18 mouse cellular contexts compared by ENCODE assay signal in genomic region chr4:142330599-142330998, GRCm38 (mm10).
DNase-seq lines count a peak whose midpoint lies in the region; ATAC-seq and TF ChIP-seq lines count a peak whose summit lies in the region.
"Had no signal": no experiment of that assay in that cellular context is flagged by ENCODE, and none has a peak within 500 bp of the region (broad histone marks: within the 10 kb centered on the region; RNA-seq: fewer than 3 reads in every experiment).

No protein-coding gene starts in this region.

- H3K9ac ChIP-seq in lung, postnatal 0 days (replicated peaks; ENCODE audit: low read depth) = no peak overlapping the region
- H3K9ac ChIP-seq: hindbrain, embryonic 13.5 days; intestine, embryonic 15.5 days; limb, embryonic 15.5 days; neural tube, embryonic 12.5 days had no signal

- ATAC-seq in lung, postnatal 0 days = no peak
- ATAC-seq: intestine, embryonic 15.5 days had no signal

- H3K9me3 ChIP-seq in lung, postnatal 0 days (ENCODE audit: low read length) = no peaks in the 10 kb centered on the region
- H3K9me3 ChIP-seq: hindbrain, embryonic 13.5 days; intestine, embryonic 15.5 days; limb, embryonic 15.5 days had no signal

- no peaks in the 10 kb centered on the region for H3K27me3 ChIP-seq in kidney, adult 2 months (replicated peaks; ENCODE audit: control insufficient read depth, insufficient read depth, low read length)
- no peaks in the 10 kb centered on the region for H3K27me3 ChIP-seq in lung, postnatal 0 days (replicated peaks; ENCODE audit: insufficient read depth, low read length)
- H3K27me3 ChIP-seq: hindbrain, embryonic 13.5 days; intestine, embryonic 15.5 days; limb, embryonic 15.5 days; neural tube, embryonic 12.5 days had no signal

- WGBS in kidney, adult 2 months = 86% methylated on average over 3 of the region's 3 CpGs
- WGBS in lung, postnatal 0 days = 93% methylated on average over 3 of the region's 3 CpGs

- no peak overlapping the region for H3K4me3 ChIP-seq in kidney, adult 2 months (ENCODE audit: insufficient read depth, low read depth, low read length)
- no peak overlapping the region for H3K4me3 ChIP-seq in lung, postnatal 0 days (ENCODE audit: low read depth, low read length)
- H3K4me3 ChIP-seq: hindbrain, embryonic 13.5 days; intestine, embryonic 15.5 days; limb, embryonic 15.5 days; neural tube, embryonic 12.5 days had no signal

- no peak overlapping the region for H3K4me2 ChIP-seq in lung, postnatal 0 days (replicated peaks; ENCODE audit: low read depth, low read length)
- H3K4me2 ChIP-seq: hindbrain, embryonic 13.5 days; intestine, embryonic 15.5 days; limb, embryonic 15.5 days; neural tube, embryonic 12.5 days had no signal

- DNase-seq in kidney, adult 2 months = no peak
- no peak for DNase-seq in kidney, adult 18-20 months
- no peak for DNase-seq in lung, postnatal 0 days (ENCODE audit: low spot score)
- DNase-seq in lung, adult 18-20 months = no peak
- DNase-seq in R1 (ENCODE audit: low read depth, low spot score) = peak; percentile 46
- DNase-seq in testis, postnatal 14 days (ENCODE audit: low spot score) = peak; percentile 35
- no peak for DNase-seq in adrenal gland, postnatal 25 days
- DNase-seq: adrenal gland, postnatal 36 days; cerebellum, adult 9-11 months; gastrocnemius, postnatal 14 days; kidney, postnatal 25 days; layer of hippocampus, adult 9-11 months; lung, postnatal 10 days; right cerebral cortex, postnatal 14 days had no signal

- H3K36me3 ChIP-seq in kidney, adult 2 months (ENCODE audit: control insufficient read depth, insufficient read depth, low read length) = no peaks in the 10 kb centered on the region
- no peaks in the 10 kb centered on the region for H3K36me3 ChIP-seq in lung, postnatal 0 days (ENCODE audit: insufficient read depth, low read length)
- H3K36me3 ChIP-seq: hindbrain, embryonic 13.5 days; intestine, embryonic 15.5 days; limb, embryonic 15.5 days; neural tube, embryonic 12.5 days had no signal

- TF ChIP-seq EP300 in lung, postnatal 0 days (IDR thresholded peaks at IDR 0.05) = no peak

- no peak overlapping the region for H3K27ac ChIP-seq in kidney, adult 2 months (ENCODE audit: insufficient read depth, low read depth, low read length)
- no peak overlapping the region for H3K27ac ChIP-seq in lung, postnatal 0 days (ENCODE audit: low read length)
- H3K27ac ChIP-seq: hindbrain, embryonic 13.5 days; intestine, embryonic 15.5 days; limb, embryonic 15.5 days; neural tube, embryonic 12.5 days had no signal

- H3K4me1 ChIP-seq in kidney, adult 2 months (ENCODE audit: control insufficient read depth, insufficient read depth, low read length) = no peaks in the 10 kb centered on the region
- H3K4me1 ChIP-seq in lung, postnatal 0 days (ENCODE audit: insufficient read depth, low read depth, low read length) = no peaks in the 10 kb centered on the region
- H3K4me1 ChIP-seq: intestine, embryonic 15.5 days; neural tube, embryonic 12.5 days had no signal

- 0 out of 2 replicates have a peak, but pooled peaks have one; percentile 1 for TF ChIP-seq CTCF in kidney, adult 2 months (conservative IDR thresholded peaks at IDR 0.05; ENCODE audit: insufficient read depth, insufficient read length, low read depth, low read length)
- peak; percentile 21; the same call in 1 of the 2 replicates for TF ChIP-seq CTCF in lung, postnatal 0 days (IDR thresholded peaks at IDR 0.05)

- TF ChIP-seq POLR2A in kidney, adult 2 months (IDR thresholded peaks at IDR 0.05; ENCODE audit: low read depth, low read length) = no peak

Comparison
In these comparisons a context has a peak if more than half of its experiments do, and no peak if none do; other contexts are left out.
1. DNase-seq: peak in R1 (single experiment) and testis, postnatal 14 days (single experiment); none in kidney, adult 2 months (single experiment), kidney, adult 18-20 months (single experiment), lung, postnatal 0 days (single experiment), lung, adult 18-20 months (0 of 2) and adrenal gland, postnatal 25 days (single experiment).